Mouse (Mus musculus): ENCODE data around the gene 4930404H24Rik. TPM values are rescaled to one million over a fixed set of nuclear protein-coding genes. Genes with fewer than 3 reads are reported as not detected.
A peak's percentile ranks its signal among the peaks of the same experiment; 100 is the strongest.
"Not testable (repeated sequence)": the region's sequence is repeated elsewhere in the genome, so short reads cannot be mapped to it uniquely, and the experiment has no call there.

The 4930404H24Rik gene
- total RNA-seq, 2 experiments from 2014 or later, result not detected

DNA sequence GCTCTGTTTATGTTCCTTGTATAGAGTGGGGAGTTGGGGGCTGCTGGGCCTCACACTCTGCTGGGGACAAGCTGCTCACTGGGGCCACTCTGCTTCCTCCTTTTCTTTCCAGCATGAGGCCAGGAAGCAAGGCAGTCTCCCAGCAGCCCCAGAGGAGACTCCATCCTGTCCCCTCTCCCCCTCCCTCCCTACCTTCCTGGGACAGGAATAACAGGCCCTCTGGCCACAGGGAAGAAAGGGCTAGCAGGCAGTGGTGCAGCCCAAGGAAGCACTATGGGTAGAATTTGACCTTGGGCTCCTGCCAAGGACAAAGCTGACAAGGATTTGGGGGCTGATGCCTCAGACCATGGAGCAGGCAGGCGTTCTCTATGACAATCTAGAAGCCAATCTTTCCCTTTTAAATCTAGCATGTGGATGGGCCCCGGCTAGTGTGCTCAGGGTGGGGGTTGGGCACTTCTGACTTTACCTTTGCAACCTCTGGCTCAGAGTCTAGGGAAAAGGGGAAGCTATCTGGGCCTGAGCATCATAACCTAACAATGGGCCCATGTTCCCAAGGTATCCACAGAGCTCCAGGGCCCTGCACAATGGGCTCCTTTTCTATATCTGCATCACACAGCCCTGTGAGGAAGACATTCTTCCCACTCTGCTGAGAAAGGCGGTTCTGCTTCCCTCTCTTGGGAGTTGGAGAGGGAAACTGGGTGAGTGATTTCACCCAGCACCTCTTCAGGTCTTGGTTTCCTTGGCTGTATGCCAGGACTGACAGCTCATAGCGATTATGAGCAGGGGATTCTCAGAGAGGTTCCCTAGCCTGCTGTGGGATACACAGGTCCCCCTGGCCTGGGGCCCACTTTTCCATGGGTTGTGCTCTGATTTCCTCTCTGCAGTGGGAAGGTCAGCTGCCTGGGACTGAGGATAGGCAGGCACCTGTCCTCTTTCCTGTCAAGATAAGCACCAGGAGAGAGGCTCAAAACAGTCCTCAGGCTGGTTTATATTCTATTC is 17.2 kb upstream of the 4930404H24Rik start:
- ATAC-seq (replicated peaks; ENCODE audit: low FRiP score, low TSS enrichment, poor library complexity, severe bottlenecking), result no peak

DNA sequence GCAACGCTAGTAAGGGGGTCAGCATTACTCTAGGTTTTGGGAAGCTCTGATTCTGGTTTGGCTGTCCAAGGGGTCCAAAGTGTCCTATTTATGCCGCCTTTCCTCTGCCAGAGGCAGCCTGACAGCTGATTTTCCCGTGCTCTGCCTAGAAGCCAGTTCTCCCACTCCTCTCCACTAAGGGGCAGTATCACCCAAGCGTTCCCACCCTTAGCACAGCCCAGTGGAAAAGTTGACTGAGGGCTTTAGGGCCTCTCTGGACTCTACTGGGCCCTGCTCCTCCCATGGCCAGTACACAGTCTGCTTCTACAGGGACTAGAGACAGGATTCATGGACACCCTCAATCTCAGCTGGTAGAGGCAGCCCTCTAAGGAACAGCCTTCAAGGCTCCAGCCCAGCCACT is 14.0 kb upstream of the 4930404H24Rik start:
- ATAC-seq (replicated peaks; ENCODE audit: low FRiP score, low TSS enrichment, poor library complexity, severe bottlenecking), result peak; percentile 47

DNA sequence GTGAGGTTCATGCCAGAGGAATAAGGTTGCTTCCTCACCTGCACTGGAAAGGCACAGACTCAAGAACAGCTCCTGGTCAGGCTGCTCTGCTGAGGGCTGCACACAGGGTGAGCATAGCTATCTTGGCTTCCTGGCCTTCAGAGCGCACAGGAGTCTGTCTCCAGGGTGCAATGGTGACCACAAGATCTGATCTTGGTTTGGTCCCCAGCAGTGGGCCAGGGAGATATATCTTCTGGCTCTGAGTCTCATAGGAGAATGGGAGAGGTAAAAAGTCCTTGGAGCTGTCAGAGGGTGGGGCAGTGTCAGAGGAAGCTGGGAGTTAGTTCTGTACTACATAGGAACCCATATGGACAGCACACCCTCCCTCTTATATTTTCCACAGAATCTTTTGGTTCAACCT is 13.1 kb upstream of the 4930404H24Rik start:
- 0 out of 2 replicates have a peak, but pooled peaks have one; percentile 11 for ATAC-seq (replicated peaks; ENCODE audit: low FRiP score, low TSS enrichment, poor library complexity, severe bottlenecking)

DNA sequence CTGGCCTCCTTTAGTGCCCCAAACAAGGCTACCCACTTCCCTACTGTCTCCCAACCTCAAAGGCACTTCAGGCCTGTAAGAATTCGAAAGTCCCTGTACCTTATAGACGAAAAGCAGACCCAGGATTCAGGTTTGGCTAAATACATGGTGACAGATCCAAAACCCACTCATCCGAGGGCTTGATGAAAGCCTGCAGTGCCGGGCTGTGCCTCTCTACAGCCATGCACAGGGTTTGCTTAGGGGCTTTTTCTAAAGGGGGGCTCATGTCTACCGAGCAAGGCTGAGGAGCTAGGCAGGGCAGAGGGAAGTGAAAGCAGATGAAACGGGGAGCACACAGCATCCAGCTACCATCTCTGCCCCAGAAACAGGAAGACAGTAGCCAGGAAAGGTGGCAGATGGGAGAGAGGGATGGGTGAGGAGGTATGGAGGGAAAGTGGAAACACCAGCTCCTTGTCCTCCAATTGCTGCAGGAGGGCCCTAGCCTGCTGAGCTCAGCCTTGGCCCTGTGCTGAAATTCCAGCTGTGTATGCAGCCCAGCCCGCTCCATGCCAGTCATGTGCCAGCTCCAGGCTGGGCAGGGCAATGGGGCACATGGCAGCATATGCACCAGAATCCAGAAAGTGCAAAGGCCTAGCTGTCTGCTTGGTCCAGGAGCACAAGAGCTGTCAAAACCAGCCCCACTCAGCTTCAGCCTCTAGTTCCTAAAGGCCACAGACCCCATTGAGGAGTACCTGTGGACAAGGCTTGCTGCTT is 11.3 kb upstream of the 4930404H24Rik start:
- ATAC-seq (replicated peaks; ENCODE audit: low FRiP score, low TSS enrichment, poor library complexity, severe bottlenecking), result no peak

DNA sequence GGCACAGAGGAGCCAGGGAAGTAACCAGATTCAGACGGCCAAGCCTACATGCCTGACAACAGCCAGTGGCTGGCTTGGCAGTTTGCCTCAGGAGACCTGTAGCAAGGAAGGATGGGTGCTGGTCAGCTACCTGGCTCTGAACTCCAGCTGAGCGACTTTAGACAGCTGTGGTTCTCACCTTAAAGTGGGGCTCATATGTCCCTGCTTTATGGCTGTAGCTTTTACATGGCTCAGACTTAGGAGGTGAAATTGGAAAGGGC is 10.8 kb upstream of the 4930404H24Rik start:
- ATAC-seq (replicated peaks; ENCODE audit: low FRiP score, low TSS enrichment, poor library complexity, severe bottlenecking), result no peak

DNA sequence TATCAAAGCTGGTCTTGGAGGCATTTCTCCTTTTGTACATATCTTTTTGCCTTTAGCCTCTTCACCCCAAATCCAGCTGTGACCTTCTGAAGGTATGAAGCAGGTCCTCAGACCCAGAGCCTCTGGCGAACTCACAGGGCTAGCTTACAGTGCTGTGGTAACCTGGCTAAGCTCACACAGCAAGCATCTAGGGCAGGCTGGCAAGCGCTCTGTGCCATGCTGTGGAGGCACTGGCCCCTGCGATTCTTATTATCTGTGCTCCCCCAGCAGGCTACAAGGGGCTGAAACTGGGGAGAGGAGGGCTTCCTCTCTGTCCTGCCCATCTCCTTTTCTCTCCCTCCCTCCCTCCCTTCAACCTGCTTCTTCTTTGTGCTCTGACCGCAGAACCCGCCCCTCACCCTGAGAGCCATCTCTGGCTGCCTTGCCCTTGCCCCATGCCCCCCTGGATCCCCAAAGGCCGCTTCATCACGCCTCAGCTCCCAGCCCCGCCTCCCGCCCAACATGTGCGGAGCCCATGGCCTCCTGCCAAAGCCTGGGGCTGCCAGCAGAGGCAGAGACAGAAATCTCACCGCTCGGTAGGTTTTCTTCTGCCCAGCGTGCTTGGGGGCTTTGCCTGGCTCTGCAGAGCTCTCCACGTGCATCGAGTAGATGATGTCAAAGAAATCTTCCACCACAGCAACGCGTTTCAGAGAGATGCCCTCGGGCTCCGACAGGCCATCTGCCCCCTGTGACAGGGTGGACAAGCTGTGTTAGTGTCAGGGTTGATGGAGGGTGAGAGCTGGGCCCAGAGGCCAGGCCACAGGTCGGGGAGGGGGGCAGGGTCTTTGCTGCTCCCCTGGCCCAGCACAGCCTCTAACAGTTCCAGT is 9.2 kb upstream of the 4930404H24Rik start:
- peak; percentile 85 for ATAC-seq (replicated peaks; ENCODE audit: low FRiP score, low TSS enrichment, poor library complexity, severe bottlenecking)

DNA sequence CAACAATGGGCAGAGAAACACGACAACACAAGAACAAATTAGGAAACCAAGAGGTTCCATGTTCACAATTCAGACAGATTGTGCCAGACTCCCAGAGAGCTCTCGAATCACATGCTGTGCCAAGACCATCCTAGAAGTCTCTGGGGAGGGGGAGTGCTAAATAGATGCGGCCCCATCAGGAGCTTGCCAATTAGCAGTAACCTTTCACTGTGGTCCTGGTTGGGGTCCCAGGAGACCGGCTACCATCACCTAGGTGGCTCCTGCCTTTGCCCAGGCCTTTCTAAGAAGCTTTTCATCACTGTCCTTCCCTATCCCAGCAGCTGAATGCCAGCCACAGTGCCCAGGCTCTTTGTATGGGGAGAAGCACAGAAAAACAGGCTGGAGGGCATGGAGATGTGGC is 8.5 kb upstream of the 4930404H24Rik start:
- no peak for ATAC-seq (replicated peaks; ENCODE audit: low FRiP score, low TSS enrichment, poor library complexity, severe bottlenecking)

DNA sequence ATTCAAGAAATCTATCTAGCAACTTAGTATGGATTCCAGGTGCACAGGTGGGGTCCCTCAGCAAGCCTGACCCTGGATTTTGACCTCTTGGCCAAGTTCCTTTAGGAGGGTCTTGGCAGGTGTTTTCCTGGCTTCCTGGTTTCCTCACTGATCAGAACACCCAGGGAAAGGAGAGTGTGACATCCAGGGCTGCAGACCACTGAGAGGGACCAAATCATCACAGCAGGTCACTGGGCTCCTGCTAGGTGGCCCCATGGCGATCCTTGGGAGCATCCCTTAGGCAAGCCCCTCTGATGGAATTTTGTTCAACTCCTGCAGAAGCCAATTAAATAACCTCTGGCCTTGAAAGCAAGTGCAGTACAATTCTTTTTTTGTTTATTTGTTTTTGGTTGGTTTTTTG is 2.5 kb upstream of the 4930404H24Rik start:
- no peak for ATAC-seq (replicated peaks; ENCODE audit: low FRiP score, low TSS enrichment, poor library complexity, severe bottlenecking)

DNA sequence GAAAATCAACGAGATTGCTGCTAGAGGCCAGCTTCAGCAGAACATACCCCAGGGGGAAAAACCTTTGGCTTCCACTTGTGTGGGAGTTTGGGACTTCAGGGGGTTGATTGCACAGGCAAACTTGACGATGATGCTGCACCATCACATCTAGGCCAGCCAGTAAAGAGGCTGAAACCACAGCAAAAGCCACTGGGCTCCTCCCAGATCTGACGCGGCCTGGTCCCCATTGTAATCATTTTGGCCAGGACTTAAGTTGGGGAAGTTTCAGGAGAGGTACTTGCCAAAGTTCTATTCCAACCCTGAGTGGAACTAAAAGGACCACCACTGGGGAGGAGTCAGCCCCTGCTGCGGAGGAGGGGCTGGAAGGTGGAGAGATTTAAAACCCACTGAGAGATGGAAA is 1.6 kb upstream of the 4930404H24Rik start:
- ATAC-seq (replicated peaks; ENCODE audit: low FRiP score, low TSS enrichment, poor library complexity, severe bottlenecking), result no peak

DNA sequence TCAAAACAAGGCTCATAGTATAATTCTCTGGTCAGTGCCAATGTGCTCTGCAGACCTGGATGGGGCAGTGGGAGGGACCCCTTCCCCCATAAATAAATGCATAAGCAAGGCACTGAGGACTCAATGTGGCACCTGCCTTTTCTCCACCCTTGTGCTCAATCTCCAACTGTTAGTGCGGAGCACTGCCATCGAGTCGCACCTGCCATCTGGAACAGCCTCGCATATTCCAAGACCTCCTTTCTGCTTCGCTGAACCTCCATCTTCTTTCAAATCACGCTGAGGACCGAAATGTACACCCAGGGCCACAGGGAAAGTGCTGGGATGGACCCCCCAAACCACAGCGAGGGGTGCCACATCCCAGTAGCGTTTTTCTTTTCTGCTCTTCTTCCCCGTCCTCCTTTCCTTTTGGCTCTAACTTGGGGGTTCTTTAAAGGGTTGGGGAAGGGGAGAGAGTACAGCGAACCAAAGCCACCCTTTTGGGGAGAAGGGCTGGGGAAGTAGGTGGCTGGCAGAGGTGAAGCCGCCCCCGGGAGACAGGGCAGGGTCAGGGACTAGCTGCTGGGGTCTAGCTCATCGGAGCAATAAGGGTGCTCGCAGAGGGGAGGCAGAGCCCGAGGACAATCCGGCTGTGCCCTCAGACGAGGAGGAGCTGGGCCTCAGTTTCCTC is 945 bp upstream of the 4930404H24Rik start:
- no peak for ATAC-seq (replicated peaks; ENCODE audit: low FRiP score, low TSS enrichment, poor library complexity, severe bottlenecking)

DNA sequence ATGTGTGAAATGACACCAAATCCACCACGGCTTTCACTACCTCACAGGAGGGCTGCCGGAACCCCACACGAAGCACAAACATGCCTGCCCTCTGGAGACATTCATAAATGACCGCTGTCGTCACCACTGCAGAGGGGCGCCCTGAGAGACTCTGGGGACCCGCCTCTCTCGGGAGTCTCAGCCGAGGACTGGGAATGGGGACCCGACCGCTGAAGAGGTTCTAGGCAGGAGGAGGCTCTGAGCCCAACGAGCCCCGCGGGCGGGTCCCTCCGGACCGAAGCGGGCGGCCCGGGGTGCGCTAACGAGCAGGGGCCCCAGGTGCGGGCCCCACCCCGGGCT is 442 bp upstream of the 4930404H24Rik start:
- no peak for ATAC-seq (replicated peaks; ENCODE audit: low FRiP score, low TSS enrichment, poor library complexity, severe bottlenecking)

DNA sequence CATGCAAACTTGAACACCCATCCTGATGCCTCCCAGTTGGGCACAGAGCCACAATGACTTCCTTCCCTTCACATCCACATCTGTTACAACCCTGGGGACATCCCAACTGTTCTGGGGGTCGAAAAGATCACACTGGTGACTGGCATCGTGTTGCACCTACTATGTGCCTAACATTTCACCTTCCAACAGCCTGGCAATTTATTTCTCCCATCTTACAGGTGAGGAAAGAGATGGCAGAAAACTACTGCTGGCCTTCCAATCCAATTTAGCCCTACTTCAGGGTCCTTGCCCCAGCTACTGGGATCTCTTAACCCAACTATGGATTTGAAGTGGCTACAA is 772 bp downstream of the 4930404H24Rik start:
- no peak for ATAC-seq (replicated peaks; ENCODE audit: low FRiP score, low TSS enrichment, poor library complexity, severe bottlenecking)

DNA sequence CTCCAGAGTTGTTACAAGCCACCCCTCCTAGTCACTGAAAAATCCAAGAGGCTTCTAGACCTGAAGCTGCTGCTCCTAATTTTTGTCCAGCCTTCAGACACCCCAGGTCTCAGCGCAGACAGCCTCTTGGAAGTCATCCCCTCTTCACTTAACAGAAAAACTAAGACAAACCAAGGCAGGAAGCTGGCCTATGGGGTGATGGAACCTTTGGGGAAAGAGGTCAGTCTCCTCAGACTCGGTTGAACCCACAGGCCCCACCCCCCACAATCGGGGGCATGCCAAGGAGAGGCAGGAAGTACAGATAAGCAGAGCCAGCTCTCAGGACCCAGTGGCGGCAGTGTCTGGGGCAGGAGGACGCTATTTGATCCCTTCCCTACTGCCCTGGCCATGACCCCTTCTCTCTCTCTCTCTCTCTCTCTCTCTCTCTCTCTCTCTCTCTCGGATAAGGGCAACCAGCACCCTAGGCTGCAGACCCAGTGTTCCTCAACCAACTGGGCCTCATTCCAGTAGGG is 1.2 kb downstream of the 4930404H24Rik start:
- peak; percentile 29 for ATAC-seq (replicated peaks; ENCODE audit: low FRiP score, low TSS enrichment, poor library complexity, severe bottlenecking)

DNA sequence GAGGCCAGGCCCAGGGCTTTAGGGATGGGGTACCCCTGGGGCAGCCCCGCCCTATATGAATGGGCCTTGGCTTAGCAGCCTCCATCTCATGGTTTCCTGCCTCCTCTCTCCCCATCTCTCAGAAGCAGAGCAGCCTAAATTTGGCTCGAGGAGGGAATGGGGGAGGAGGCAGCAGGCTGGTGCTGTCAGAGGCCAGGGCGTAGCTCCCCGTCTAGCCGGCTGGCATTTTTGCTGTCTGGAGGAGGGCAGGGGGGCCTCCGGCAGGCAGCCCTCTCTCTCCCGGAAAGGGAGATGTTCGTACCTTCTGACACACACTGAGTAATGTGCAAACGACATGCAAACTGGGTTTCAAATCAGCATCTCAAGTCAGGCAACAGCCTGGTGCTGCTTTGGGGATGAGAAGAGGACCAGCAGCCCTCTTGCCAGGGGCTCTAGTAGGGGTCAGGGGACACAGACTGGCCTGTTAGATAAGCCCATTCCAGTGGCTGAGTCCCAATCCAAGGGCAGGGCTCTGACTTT is 1.8 kb downstream of the 4930404H24Rik start:
- peak; percentile 41 for ATAC-seq (replicated peaks; ENCODE audit: low FRiP score, low TSS enrichment, poor library complexity, severe bottlenecking)

DNA sequence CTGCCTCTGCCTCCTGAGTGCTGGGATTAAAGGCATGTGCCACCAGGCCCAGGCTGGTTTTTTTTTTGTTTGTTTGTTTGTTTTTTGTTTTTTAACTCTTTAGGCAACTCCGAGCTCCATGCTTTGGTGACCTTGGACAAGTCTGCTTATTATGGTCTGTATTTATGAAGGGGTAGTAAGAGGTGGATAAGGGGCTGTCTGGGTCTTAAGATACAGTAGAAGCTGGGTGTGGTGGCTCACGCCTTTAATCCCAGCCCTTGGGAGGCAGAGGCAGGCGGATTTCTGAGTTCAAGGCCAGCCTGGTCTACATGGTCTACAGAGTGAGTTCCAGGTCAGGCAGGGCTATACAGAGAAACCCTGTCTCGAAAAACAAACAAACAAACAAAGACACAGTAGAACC is 2.8 kb downstream of the 4930404H24Rik start:
- ATAC-seq (replicated peaks; ENCODE audit: low FRiP score, low TSS enrichment, poor library complexity, severe bottlenecking), result not testable (repeated sequence)

DNA sequence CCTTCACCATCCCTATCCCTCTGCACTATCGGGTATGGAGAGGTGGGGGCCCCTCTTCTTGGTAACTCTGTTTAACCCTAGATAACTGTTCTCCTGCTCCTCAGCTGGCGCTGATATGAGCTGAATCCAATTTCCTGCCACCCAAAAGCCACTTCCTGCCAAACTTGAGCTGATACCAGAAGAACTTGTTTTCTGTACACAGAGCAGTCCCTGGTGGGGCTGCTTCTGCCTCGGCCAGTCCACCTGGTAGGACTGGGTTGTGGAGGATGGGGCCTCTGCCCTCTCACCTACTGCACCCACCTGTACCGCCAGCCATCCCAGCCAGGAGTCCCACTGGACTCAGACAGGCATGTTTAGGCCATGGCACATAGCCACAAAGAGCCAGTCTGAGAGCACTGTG is 3.2 kb downstream of the 4930404H24Rik start:
- peak; percentile 70 for ATAC-seq (replicated peaks; ENCODE audit: low FRiP score, low TSS enrichment, poor library complexity, severe bottlenecking)

DNA sequence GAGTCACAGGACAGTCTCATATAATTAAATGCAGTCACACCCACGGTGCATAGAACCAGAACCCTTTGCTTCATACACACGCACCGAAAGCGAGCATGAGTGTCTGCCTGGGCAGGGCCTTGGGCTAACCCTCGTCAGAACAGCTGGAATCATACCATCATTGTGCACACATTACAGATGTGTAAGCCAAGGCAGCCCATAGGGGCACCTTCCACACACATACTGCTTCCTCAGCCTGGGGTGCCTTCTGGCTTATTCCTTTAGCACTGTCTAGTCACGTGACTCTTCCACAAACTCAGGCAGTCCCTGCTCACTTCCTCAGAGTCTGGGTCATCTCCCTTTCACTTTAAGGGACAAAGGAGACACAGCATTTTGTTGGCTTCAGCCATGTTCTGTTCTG is 3.7 kb downstream of the 4930404H24Rik start:
- ATAC-seq (replicated peaks; ENCODE audit: low FRiP score, low TSS enrichment, poor library complexity, severe bottlenecking), result 0 out of 2 replicates have a peak, but pooled peaks have one; percentile 12

DNA sequence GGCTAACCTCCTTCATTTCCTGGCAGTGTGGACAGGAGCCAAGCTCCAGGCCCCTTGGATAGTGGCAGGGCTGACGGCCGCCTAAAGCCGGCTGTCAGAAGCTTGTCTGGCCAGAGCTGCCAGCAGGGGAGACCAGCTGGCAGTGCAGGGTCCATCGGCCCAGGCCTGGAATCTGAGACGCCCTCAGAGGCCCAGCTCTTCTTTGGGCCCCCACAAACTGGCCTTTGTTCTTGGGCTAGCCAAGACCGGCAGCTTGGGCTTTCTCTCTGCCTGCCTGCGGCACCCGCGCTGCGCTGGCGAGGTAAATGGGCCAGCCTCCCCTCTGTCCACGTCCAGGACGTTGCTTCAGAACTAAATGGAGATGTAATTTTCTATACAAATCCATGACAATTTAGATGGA is 4.3 kb downstream of the 4930404H24Rik start:
- ATAC-seq (replicated peaks; ENCODE audit: low FRiP score, low TSS enrichment, poor library complexity, severe bottlenecking), result no peak

DNA sequence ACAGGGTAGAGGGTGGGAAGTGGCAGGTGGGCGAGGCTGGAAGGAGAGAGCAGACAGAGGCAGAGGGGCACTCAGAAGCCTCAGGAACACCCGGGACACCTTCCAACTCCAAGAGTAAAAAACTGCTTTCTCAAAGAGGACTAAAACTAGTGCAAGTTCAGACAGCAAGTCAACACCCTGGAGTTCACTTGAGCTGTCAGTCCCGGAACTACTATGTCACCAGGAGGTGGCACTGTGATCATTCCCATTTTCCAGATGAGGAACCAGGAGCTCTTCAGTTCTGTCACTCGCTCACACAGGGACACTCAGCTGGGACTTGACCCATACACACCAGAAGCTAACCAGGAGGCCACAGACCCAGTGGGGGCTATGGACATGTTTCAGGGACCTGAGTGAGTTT is 6.6 kb downstream of the 4930404H24Rik start:
- ATAC-seq (replicated peaks; ENCODE audit: low FRiP score, low TSS enrichment, poor library complexity, severe bottlenecking), result no peak
